Mouse (Mus musculus): ENCODE measurements around the gene Gstm1.
A peak's percentile ranks its signal among the peaks of the same experiment; 100 is the strongest.
"Not testable (repeated sequence)": the region's sequence is repeated elsewhere in the genome, so short reads cannot be mapped to it uniquely, and the experiment has no call there.

Gene Gstm1

GRCm38 (mm10) chr3:108017473-108018189 is at the start of gene Gstm1:
Gene Gstm1, minus strand, starts transcription at chr3:108017973.
- peak; percentile 88 to 91 for DNase-seq

- DNase-seq: no peak
Measured at GRCm38 (mm10) chr3:108067370-108067934, 49.7 kb upstream of the Gstm1 start.

DNA sequence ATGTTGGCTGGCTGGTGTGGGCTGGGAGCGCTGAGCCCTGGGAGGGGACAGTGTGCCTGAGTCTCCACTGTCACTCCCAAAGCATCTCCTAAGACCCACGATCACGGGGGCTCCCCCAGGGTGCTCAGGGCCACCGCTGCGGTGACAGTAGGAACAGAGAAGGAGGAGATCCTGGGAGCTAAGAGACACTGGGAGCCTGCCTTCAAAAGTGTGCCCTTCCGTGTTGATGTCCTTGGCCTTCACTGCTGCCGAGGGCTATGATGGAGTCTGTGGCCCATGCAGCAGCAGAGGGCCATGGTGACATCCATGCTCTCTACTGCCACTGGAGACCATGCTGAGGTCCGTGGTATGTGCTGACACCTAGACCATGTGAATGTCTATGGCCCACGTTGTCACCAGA is 47.8 kb upstream of the Gstm1 start:
- no peak for DNase-seq

DNA sequence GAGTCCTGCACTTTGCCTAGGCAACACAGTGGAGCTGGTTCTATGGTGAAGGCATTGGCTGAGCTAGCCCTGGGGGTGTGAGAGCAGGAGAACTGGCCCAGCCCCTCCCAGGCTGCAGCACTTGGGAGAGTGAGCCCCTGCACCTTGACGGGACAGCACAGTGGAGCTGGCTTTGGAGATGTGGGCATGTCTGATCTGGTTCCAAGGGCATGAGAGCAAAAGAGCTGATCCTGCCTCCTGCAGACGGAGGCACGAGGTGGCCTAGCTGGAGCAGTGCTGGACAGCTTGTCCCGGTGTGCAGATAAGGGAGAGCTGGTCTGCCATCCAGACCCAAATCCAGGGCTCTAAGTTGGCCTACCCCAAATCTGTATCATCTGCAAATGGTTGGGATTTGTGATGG is 46.9 kb upstream of the Gstm1 start:
- DNase-seq: no peak

- no peak for DNase-seq
Measured at GRCm38 (mm10) chr3:108062648-108063047, 44.9 kb upstream of the Gstm1 start.

DNA sequence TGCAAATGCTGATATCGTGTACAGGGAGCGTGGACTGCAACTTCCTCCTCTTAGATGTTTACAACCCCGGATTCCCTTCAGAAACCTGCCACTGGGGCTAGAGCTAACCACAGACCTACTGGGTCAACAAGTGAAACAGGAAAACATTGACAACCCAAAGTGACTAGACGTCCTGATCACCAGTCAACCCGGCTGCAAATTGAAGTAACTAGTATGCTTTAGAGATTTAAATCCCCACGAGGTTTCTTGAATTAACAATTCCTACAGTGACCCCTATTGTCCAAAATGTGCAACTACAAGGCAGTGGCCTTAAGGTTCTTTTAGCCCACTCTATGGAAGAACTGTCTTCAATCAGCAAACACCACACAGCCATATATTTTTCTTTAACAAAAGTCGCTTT is 43.6 kb upstream of the Gstm1 start:
- peak; percentile 36 to 54 for DNase-seq

DNA sequence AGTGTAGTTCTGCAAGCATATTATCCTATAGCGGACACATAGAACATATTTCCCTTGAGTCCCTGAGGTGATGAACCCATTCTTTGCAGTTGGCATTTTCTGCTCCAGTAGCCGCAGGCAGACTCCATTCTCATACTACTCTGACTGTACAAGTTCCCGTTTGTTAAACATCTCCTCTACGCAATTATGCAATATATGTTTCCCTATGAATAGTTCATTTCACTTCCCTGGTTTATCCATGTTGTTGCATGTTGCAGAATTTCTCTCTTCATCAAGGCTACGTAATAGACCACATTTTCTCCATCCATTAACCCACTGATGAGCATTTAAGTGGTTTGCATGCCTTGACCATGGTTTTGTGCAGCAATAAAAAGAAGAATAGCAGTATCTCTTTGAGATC is 32.7 kb upstream of the Gstm1 start:
- DNase-seq: no peak

- no peak for DNase-seq
Measured at GRCm38 (mm10) chr3:108048306-108048705, 30.5 kb upstream of the Gstm1 start.

- no peak for DNase-seq
Measured at GRCm38 (mm10) chr3:108046944-108047655, 29.3 kb upstream of the Gstm1 start.

- DNase-seq: peak; percentile 82 to 89
Measured at GRCm38 (mm10) chr3:108044394-108045140, 26.8 kb upstream of the Gstm1 start, which contains the start of gene Gstm4. Gene Gstm4, minus strand, starts transcription at chr3:108044894.

GRCm38 (mm10) chr3:108033156-108033555 is 15.4 kb upstream of the Gstm1 start:
- no peak for DNase-seq

- DNase-seq: no peak
Measured at GRCm38 (mm10) chr3:108032113-108032512, 14.3 kb upstream of the Gstm1 start.

DNA sequence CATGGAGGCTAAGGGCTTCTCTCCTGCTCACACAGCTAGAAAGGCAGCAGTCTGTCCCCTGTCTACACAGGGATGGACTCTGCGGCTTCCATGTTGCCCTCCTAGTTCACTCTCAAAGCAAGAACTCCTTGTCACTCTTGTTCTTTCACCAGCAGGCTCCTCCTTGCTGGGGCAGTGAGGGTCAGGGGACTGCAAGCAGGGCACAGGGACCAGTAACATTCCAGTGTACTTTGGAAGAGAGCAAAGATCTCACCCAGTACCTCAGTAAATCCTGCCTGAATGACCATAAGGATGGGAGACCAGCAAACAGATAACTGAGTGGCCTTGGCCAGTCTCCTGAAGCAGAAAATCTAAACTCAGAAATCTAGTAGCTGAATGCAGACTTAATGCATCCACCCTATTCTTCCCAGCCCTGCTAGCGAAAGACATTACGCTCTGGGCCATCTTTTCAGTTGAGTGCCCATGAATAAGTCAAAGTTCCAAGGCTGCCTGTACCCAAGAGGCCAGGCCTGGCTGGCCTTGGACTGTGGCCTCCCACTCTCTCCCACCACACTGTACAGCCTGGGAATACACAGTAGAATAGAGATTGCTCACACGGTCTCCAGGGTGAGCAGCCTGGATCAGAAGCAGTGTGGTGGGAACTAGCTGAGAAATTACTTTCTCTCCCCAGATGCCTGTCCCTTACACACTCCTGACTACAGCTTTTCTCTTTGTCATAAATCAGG is 11.0 kb upstream of the Gstm1 start:
- DNase-seq: no peak

GRCm38 (mm10) chr3:108026597-108026996 is 8.8 kb upstream of the Gstm1 start:
- DNase-seq: no peak

GRCm38 (mm10) chr3:108026049-108026448 is 8.3 kb upstream of the Gstm1 start:
- DNase-seq: no peak

DNA sequence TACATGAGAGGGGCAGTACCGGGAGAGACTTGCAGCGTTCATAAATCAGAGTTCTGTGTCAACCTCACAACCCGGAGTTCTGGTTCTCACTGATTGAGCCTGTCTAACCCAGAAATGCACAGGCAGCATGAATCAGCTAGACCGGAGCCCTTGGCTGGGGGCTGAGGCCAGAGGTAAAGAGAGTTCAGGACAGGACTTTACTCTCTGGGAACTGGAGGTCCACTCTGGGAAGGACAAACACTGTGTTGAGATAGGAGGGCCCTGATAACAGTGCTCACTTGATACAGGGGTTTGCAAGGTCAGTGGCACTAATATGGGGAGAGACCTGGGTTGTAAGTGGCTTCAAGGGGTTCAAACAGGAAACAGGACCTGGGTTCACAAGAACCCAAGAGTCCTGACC is 7.5 kb upstream of the Gstm1 start:
- no peak for DNase-seq

- no peak for DNase-seq
Measured at GRCm38 (mm10) chr3:108022650-108023049, 4.9 kb upstream of the Gstm1 start.

GRCm38 (mm10) chr3:108020351-108021022 is 2.7 kb upstream of the Gstm1 start:
- not testable (repeated sequence) for DNase-seq

DNA sequence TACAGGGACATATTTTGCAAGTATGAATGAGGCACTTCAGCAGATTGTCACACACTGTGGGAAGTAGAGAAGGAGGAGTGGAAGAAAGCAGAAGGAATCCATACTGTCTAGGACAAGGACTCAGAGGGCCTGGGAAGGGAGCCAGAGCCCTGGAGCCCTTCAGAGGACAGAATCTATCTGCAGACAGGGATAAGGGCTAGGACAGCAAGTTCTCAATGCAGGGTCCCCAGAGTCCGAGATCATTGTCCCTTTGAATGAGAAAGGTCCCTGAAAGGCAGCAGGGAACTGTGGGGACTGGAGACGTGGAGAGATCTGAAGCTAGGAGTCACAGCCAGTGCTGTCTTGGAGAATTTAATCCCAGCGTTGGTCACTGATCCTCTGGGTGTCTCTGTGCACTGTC is 1.5 kb upstream of the Gstm1 start:
- not testable (repeated sequence) for DNase-seq

- DNase-seq: no peak
Measured at GRCm38 (mm10) chr3:108018190-108018820, 532 bp upstream of the Gstm1 start.

DNA sequence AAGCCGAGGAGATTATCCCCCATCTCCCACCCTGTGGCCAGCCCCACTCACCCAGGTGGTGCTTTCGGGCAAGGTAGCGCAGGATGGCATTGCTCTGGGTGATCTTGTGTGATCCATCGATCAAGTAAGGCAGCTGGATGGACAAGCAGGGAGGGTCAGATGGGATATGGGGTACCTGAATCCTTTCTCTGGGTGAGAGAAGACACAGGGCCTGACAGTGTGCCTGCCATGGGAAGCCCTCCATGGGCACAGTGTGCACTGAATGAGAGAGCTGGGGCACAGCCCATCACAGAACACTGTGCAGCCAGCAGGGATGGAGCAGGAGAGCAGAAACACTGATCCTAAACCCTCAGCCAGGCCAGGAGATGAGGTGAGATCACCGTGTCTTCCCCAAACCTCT is 1.3 kb downstream of the Gstm1 start:
- not testable (repeated sequence) for DNase-seq

DNA sequence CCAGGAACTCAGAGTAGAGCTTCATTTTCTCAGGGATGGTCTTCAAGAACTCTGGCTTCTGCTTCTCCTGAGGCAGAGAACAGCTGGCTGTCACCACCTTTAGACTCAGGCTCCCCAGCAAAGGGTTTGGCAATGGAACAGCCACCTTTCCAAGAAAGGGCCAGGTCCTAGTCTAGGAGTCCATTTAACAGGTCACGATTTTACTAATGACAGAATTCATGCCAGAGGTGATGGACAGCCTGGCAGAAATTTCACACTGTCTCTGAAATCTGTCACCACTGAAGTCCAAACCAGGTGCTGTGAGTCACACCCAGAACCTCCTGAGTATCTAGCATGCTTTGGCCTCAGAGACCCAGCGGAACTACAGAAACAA is 2.8 kb downstream of the Gstm1 start:
- DNase-seq: no peak

All from cerebellum, adult 18-20 months (tissue).